Mouse (Mus musculus) cortical plate, adult 2 months (tissue): Measurements from ENCODE around the gene Gprin3.
A peak's percentile ranks its signal among the peaks of the same experiment; 100 is the strongest.

Experiments
- CTCF ChIP-seq: fragments of 200-500 bp; IDR thresholded peaks from 2 replicates; pipeline ENCODE4 v1.5.1; 2011; ENCODE audit warnings: mild to moderate bottlenecking, control low read depth, low read length; ENCODE audit not compliant: insufficient read depth; ENCODE audit errors: extremely low read depth
- POLR2A ChIP-seq: fragments of 200-500 bp; IDR thresholded peaks from 2 replicates; pipeline ENCODE4 v1.6.1; 2011; ENCODE audit warnings: mild to moderate bottlenecking, low read length, control low read depth; ENCODE audit not compliant: insufficient read depth; ENCODE audit errors: extremely low read depth

- TF ChIP-seq POLR2A = 0 out of 2 replicates have a peak, but pooled peaks have one; percentile 30
- no peak for TF ChIP-seq CTCF
Measured at GRCm38 (mm10) chr6:59425824-59426533, at the start of gene Gprin3.
